Mouse (Mus musculus): Measurements from ENCODE around the gene Slc25a17. TPM values are rescaled to one million over a fixed set of nuclear protein-coding genes. Genes with fewer than 3 reads are reported as not detected.

Slc25a17 gene
- polyA plus RNA-seq, 1 experiment from 2014 or later, result 56.4 TPM

GRCm38 (mm10) chr15:81364271-81364670 lies 3.7 kb upstream of the Slc25a17 start:
- peaks cover 67% of the 10 kb centered on the region for H3K36me3 ChIP-seq (ENCODE audit: control insufficient read depth, insufficient read depth, low read length)

GRCm38 (mm10) chr15:81362501-81362900 lies 1.9 kb upstream of the Slc25a17 start:
- 88% methylated on average over 1 of the region's 1 CpGs for WGBS
- peaks cover 0 to 22% of the 10 kb centered on the region in 2 experiments; a peak in 3 of 4 replicates for H3K4me1 ChIP-seq (ENCODE audit: control insufficient read depth in 2 of 2, insufficient read depth in 2 of 2, low read length in 2 of 2)
- peaks cover 49% of the 10 kb centered on the region for H3K36me3 ChIP-seq (ENCODE audit: control insufficient read depth, insufficient read depth, low read length)
- H3K27ac ChIP-seq (replicated peaks in 1 of 2; ENCODE audit: control insufficient read depth in 1 of 2, insufficient read depth in 1 of 2, low read depth in 2 of 2, low read length in 2 of 2), result no peak overlapping the region
- no peak overlapping the region for H3K4me3 ChIP-seq (ENCODE audit: control insufficient read depth in 1 of 2, insufficient read depth in 1 of 2, low read depth in 1 of 2, low read length in 2 of 2)
- no peaks in the 10 kb centered on the region for H3K27me3 ChIP-seq (ENCODE audit: control insufficient read depth, insufficient read depth, low read length)
- H3K9ac ChIP-seq (ENCODE audit: low read length), result no peak overlapping the region
- ATAC-seq (ENCODE audit: insufficient number of reproducible peaks, insufficient read depth, low FRiP score, low read depth), result no peak
- no peaks in the 10 kb centered on the region for H3K9me3 ChIP-seq (ENCODE audit: control insufficient read depth, low read length)
- no peak overlapping the region for H3K4me2 ChIP-seq (ENCODE audit: low read length)

More at GRCm38 (mm10) chr15:81364271-81364670, 3.7 kb upstream of the Slc25a17 start:
- Histone ChIP-seq H3K9me3 (ENCODE audit: control insufficient read depth, low read length) (no peaks in the 10 kb centered on the region), H3K4me2 (ENCODE audit: low read length) (no peak overlapping the region), H3K9ac (ENCODE audit: low read length) (no peak overlapping the region), H3K27me3 (ENCODE audit: control insufficient read depth, insufficient read depth, low read length) (no peaks in the 10 kb centered on the region), H3K27ac (replicated peaks in 1 of 2; ENCODE audit: control insufficient read depth in 1 of 2, insufficient read depth in 1 of 2, low read depth in 2 of 2, low read length in 2 of 2) (no peak overlapping the region), H3K4me1 (ENCODE audit: control insufficient read depth in 2 of 2, insufficient read depth in 2 of 2, low read length in 2 of 2) (peaks cover 0 to 19% of the 10 kb centered on the region in 2 experiments; a peak in 3 of 4 replicates), H3K4me3 (ENCODE audit: control insufficient read depth in 1 of 2, insufficient read depth in 1 of 2, low read depth in 1 of 2, low read length in 2 of 2) (no peak overlapping the region)
- WGBS, result 100% methylated on average over 1 of the region's 1 CpGs
- no peak for ATAC-seq (ENCODE audit: insufficient number of reproducible peaks, insufficient read depth, low FRiP score, low read depth)

DNA sequence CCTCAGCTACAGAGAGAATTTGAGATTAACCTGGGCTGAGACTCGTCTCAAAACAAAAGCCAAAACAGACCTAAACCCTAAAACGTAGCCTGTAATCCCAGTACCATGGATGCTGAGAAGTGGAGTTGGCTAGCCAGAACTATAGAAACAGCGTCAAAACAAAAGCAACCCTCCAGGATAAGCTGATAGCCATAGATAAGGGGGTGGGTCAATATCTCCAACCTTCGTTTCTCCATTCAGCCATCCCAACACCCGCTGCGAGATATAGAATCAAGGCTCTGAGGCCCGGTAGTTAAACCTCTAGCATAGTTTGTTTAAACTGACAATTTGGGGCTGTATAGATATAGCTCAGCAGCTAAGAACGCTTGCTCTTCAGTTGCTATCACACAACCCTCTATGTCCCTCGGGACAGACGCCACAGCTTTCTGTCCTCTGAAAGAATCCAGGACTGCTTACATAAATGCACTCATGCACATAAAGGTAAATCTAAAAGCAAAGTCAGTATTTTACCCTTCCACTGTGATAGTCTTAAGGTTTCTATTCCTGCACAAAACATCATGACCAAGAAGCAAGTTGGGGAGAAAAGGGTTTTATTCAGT lies 904 bp upstream of the Slc25a17 start:
- Histone ChIP-seq H3K4me2 (ENCODE audit: low read length) (peak overlapping the region; percentile 93), H3K4me1 (ENCODE audit: control insufficient read depth in 2 of 2, insufficient read depth in 2 of 2, low read length in 2 of 2) (peaks cover 0 to 22% of the 10 kb centered on the region in 2 experiments; a peak in 3 of 4 replicates), H3K9ac (ENCODE audit: low read length) (peak overlapping the region; percentile 52; the same call in 1 of the 2 replicates), H3K4me3 (ENCODE audit: control insufficient read depth in 1 of 2, insufficient read depth in 1 of 2, low read depth in 1 of 2, low read length in 2 of 2) (peak overlapping the region in 1 of 2 experiments; percentile 70; a peak in 1 of 4 replicates), H3K36me3 (ENCODE audit: control insufficient read depth, insufficient read depth, low read length) (peaks cover 39% of the 10 kb centered on the region), H3K9me3 (ENCODE audit: control insufficient read depth, low read length) (no peaks in the 10 kb centered on the region), H3K27me3 (ENCODE audit: control insufficient read depth, insufficient read depth, low read length) (no peaks in the 10 kb centered on the region), H3K27ac (replicated peaks in 1 of 2; ENCODE audit: control insufficient read depth in 1 of 2, insufficient read depth in 1 of 2, low read depth in 2 of 2, low read length in 2 of 2) (peak overlapping the region; percentile 26 to 60)
- ATAC-seq (ENCODE audit: insufficient number of reproducible peaks, insufficient read depth, low FRiP score, low read depth), result no peak
- WGBS, result 21% methylated on average over 10 of the region's 10 CpGs

- H3K9ac ChIP-seq (ENCODE audit: low read length), result peak overlapping the region; percentile 52; the same call in 1 of the 2 replicates
- WGBS, result 34% methylated on average over 6 of the region's 6 CpGs
- peak; percentile 10; the same call in 1 of the 2 replicates for ATAC-seq (ENCODE audit: insufficient number of reproducible peaks, insufficient read depth, low FRiP score, low read depth)
These were observed 401 bp upstream of the Slc25a17 start for GRCm38 (mm10) chr15:81361022-81361404.

DNA sequence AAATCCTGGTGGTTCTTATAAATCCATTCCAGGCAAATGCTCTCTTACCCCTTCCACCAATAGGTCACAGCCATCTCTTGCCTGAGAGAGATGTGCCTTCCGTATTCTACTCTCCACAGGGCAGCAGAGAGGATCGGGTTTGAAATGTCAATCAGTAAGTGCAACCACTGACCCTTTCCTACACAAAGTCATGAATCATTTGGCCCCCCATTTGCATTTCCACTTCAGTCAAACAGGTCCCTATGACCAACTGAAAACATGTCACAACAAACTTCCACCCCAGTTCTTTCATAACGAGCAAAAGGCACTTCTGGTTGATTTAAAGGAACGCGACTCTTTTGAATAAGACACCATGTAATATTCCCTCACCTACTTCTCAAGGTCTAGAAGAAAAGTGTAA lies 1.2 kb downstream of the Slc25a17 start:
- Histone ChIP-seq H3K27ac (replicated peaks in 1 of 2; ENCODE audit: control insufficient read depth in 1 of 2, insufficient read depth in 1 of 2, low read depth in 2 of 2, low read length in 2 of 2) (no peak overlapping the region), H3K9ac (ENCODE audit: low read length) (no peak overlapping the region; the same call in 1 of the 2 replicates), H3K4me3 (ENCODE audit: control insufficient read depth in 1 of 2, insufficient read depth in 1 of 2, low read depth in 1 of 2, low read length in 2 of 2) (peak overlapping the region in 1 of 2 experiments; percentile 70; a peak in 1 of 4 replicates), H3K4me1 (ENCODE audit: control insufficient read depth in 2 of 2, insufficient read depth in 2 of 2, low read length in 2 of 2) (peaks cover 0 to 22% of the 10 kb centered on the region in 2 experiments; a peak in 3 of 4 replicates), H3K27me3 (ENCODE audit: control insufficient read depth, insufficient read depth, low read length) (no peaks in the 10 kb centered on the region), H3K9me3 (ENCODE audit: control insufficient read depth, low read length) (no peaks in the 10 kb centered on the region), H3K36me3 (ENCODE audit: control insufficient read depth, insufficient read depth, low read length) (peaks cover 18% of the 10 kb centered on the region), H3K4me2 (ENCODE audit: low read length) (peak overlapping the region; percentile 93)
- WGBS, result 90% methylated on average over 5 of the region's 5 CpGs
- ATAC-seq (ENCODE audit: insufficient number of reproducible peaks, insufficient read depth, low FRiP score, low read depth), result no peak

More at GRCm38 (mm10) chr15:81361022-81361404, 401 bp upstream of the Slc25a17 start:
- Histone ChIP-seq H3K9me3 (ENCODE audit: control insufficient read depth, low read length) (no peaks in the 10 kb centered on the region), H3K4me3 (ENCODE audit: control insufficient read depth in 1 of 2, insufficient read depth in 1 of 2, low read depth in 1 of 2, low read length in 2 of 2) (peak overlapping the region; percentile 70 to 93), H3K4me2 (ENCODE audit: low read length) (peak overlapping the region; percentile 93), H3K36me3 (ENCODE audit: control insufficient read depth, insufficient read depth, low read length) (peaks cover 34% of the 10 kb centered on the region), H3K27me3 (ENCODE audit: control insufficient read depth, insufficient read depth, low read length) (no peaks in the 10 kb centered on the region), H3K27ac (replicated peaks in 1 of 2; ENCODE audit: control insufficient read depth in 1 of 2, insufficient read depth in 1 of 2, low read depth in 2 of 2, low read length in 2 of 2) (peak overlapping the region; percentile 26 to 60), H3K4me1 (ENCODE audit: control insufficient read depth in 2 of 2, insufficient read depth in 2 of 2, low read length in 2 of 2) (peaks cover 0 to 22% of the 10 kb centered on the region in 2 experiments; a peak in 3 of 4 replicates)

DNA sequence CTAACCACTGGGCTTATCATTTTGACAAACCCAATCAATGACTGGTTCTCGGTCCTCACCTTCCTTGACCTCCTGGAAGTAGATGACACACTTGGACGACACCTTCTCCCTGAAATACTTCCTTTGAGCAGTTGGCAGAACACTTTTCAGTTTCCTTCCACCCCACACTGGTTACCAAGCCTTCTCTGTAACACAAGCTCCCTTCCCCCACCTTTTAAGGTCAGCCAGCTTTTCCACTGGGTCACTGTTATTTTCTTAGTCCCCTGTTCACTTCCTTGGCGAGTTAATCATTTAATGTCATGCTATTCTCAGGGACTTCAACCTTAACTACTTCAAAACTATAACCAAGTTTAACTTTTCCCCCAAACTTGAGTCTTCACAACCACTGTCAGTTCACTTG lies 1.7 kb downstream of the Slc25a17 start:
- Histone ChIP-seq H3K4me3 (ENCODE audit: control insufficient read depth in 1 of 2, insufficient read depth in 1 of 2, low read depth in 1 of 2, low read length in 2 of 2) (no peak overlapping the region), H3K4me2 (ENCODE audit: low read length) (no peak overlapping the region), H3K27ac (replicated peaks in 1 of 2; ENCODE audit: control insufficient read depth in 1 of 2, insufficient read depth in 1 of 2, low read depth in 2 of 2, low read length in 2 of 2) (no peak overlapping the region), H3K4me1 (ENCODE audit: control insufficient read depth in 2 of 2, insufficient read depth in 2 of 2, low read length in 2 of 2) (peaks cover 0 to 22% of the 10 kb centered on the region in 2 experiments; a peak in 3 of 4 replicates), H3K27me3 (ENCODE audit: control insufficient read depth, insufficient read depth, low read length) (no peaks in the 10 kb centered on the region), H3K9me3 (ENCODE audit: control insufficient read depth, low read length) (no peaks in the 10 kb centered on the region), H3K9ac (ENCODE audit: low read length) (no peak overlapping the region), H3K36me3 (ENCODE audit: control insufficient read depth, insufficient read depth, low read length) (peaks cover 18% of the 10 kb centered on the region)
- 79% methylated on average over 3 of the region's 3 CpGs for WGBS
- ATAC-seq (ENCODE audit: insufficient number of reproducible peaks, insufficient read depth, low FRiP score, low read depth), result no peak

DNA sequence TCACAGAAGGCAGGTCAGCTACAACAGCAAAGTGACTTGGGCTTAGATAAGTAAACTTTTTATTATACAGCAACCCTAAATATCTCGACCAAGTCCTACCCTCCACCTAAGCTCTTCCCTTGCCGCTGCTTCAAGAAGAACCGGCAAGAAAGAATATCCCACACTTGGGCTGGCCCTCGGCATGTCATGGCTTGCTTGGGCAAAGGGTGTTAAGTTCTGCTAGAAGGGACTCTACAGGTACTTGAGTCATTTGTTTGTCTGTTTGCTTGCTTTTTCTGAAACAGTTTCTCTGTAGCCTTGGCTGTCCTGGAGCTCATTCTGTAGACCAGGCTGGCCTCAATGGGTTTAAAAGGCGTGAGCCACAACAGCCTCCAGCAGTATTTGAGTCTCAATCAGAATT lies 3.7 kb downstream of the Slc25a17 start:
- Histone ChIP-seq H3K4me1 (ENCODE audit: control insufficient read depth in 2 of 2, insufficient read depth in 2 of 2, low read length in 2 of 2) (peaks cover 0 to 22% of the 10 kb centered on the region in 2 experiments; a peak in 3 of 4 replicates), H3K27me3 (ENCODE audit: control insufficient read depth, insufficient read depth, low read length) (no peaks in the 10 kb centered on the region), H3K27ac (replicated peaks in 1 of 2; ENCODE audit: control insufficient read depth in 1 of 2, insufficient read depth in 1 of 2, low read depth in 2 of 2, low read length in 2 of 2) (no peak overlapping the region), H3K9me3 (ENCODE audit: control insufficient read depth, low read length) (no peaks in the 10 kb centered on the region), H3K4me2 (ENCODE audit: low read length) (no peak overlapping the region), H3K9ac (ENCODE audit: low read length) (no peak overlapping the region), H3K36me3 (ENCODE audit: control insufficient read depth, insufficient read depth, low read length) (0 out of 2 replicates have a peak, but pooled peaks cover 5% of the 10 kb centered on the region), H3K4me3 (ENCODE audit: control insufficient read depth in 1 of 2, insufficient read depth in 1 of 2, low read depth in 1 of 2, low read length in 2 of 2) (no peak overlapping the region)
- ATAC-seq (ENCODE audit: insufficient number of reproducible peaks, insufficient read depth, low FRiP score, low read depth), result no peak
- whole genome bisulfite sequencing, result 49% methylated on average over 5 of the region's 5 CpGs

Measured in heart, embryonic 14.5 days (tissue).